Mouse (Mus musculus) mouse trophoblast stem cell (cell line): ENCODE measurements around the gene Pabpn1l.

ENCODE experiments used
- in situ Hi-C, 2 experiments: fragments of 300-500 bp; cut with MseI, MboI; formaldehyde crosslinking; loops; 2 replicates in 1 of 2; 3 replicates in 1 of 2; pipeline ENCODE4 v1.15.1; 2025

Gene Pabpn1l

DNA sequence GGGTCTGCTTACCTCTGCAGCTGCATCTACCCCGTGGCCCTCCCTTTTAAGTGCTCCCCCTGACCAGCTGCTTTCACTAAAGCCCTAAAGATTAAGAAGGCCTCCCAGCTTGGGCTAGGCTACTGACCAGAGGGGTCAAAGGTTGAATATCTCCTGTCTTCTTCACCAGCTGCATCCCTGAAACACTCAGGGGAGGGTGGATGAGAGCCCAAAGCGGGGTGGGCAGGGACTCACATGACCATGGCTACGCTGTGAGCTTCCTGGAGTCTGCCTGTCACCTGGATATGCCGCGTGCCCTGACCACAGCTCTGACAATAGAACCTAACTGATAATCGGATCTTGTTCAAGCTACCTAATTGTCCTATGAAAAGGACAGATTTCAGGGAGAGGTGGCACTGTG is at the start of gene Pabpn1l:
Gene Pabpn1l, minus strand, starts transcription at position 13 of the 400 bp plus-strand sequence.
- in situ Hi-C loops = no loop called here

DNA sequence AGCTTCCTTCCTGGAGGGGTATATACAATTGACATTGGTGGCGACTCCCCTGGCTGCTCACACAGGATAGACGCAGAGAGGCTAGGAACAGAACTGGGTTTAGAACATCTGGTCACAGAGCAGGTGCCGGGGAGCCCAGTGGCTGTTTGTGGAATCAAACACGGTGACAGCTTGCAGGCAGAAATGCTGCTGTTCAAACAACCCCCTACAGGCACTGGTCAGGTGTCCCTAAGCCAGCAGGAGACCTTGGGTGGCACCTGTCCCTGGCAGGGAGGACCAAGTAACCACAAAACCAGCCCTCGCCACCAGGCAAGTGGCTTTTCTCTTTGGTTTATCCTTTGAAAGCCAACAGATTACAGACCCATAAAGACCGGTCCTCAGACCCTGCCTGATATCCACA is 49.4 kb upstream of the Pabpn1l start:
- in situ Hi-C loops = no loop called here

DNA sequence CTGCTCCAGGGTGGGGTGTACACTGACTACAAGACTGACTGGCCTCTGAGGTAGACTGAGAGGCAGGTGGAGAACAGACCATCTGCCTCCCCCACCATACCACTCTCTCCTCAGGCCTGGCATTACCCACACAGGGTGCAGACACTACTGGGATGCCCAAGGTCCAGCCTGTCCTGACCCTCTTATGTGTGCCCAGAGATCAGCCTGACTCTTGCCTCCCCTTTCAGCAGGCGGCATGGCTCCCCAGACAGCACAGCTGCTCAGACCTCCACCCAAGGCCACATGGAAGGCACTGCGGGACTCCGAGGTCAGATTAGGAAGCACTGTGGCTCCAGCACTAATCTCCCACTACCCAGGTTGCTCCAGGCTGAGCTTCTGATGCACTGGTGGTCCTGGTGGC is 48.2 kb upstream of the Pabpn1l start:
- in situ Hi-C loops = no loop called here

DNA sequence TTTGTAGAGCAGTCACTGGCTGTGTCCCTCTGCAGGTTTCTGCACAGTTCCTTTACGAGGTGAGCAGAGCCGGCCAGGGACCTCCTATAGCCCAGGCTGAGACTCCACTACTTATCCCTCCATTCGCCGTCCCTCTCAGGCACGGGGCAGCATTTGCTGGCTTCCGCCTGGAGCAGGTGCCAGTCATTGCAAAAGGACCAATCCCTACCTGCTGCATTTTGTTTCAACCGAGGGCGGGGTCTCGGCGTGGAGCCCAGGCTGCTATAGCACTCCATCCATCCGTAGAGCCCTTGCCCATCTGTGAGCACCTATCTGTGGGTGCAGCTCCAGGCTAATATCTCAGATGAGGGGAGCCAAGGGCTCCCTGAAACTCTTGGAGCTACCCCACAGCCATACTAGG is 47.5 kb upstream of the Pabpn1l start:
- in situ Hi-C loops = no loop called here

DNA sequence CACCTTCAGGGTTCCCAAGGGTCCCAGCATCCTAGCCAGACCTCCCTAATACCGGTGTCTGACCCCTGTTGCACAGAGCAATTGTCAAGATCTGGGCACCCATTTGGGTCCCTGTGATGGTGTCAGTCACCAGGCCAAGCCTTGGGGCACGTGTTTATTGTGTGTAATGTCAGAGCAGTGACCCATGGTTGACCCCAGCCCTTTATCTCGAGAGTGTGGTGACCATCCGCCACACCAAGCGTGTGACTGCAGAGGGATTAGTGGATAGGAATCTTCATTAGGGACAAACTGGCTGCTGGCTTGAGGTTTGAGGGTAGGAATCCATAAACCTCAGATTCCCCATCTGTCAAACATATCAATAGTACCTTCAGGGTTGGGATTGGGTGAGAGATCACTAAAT is 46.8 kb upstream of the Pabpn1l start:
- in situ Hi-C loops = no loop called here

DNA sequence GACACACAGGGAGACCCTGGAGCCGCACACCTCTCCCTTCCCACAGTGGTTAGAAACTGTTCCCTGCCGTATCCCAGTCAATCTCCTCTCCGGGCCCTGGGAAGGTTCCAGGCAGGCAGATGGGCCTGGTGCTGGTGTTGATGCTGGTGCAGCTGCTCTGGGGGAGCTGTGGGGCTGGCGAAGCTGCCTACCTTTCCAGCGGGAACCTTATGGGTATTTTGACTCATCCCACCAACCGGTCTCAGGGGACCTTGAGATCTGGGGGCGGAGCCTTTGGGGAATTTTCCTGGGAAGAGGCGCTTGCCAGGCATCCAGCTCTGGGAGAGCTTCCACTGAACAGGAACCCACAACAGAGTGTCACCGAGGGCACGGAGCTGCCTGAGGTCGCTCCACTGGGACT is 45.3 kb upstream of the Pabpn1l start:
- in situ Hi-C loops = no loop called here

DNA sequence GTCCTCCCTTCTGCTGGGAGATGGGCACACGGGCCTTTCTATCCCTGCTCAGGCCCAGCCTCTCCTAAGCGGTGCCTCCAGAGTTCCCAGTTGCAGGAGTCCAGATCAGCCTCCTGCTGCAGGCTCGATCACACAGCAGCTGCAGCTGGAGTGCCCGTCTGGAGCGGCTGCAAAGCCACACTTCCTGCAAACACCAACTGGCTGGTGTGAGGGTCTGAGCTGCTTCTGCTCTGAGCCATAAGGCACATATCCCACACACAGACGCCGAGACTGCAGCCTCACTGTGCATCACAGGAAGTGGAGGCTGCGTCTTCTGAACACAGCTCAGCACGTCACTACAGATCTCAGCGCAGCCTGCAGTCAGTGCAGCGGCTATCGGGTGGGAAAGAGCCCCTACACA is 44.3 kb upstream of the Pabpn1l start:
- in situ Hi-C loops = no loop called here

DNA sequence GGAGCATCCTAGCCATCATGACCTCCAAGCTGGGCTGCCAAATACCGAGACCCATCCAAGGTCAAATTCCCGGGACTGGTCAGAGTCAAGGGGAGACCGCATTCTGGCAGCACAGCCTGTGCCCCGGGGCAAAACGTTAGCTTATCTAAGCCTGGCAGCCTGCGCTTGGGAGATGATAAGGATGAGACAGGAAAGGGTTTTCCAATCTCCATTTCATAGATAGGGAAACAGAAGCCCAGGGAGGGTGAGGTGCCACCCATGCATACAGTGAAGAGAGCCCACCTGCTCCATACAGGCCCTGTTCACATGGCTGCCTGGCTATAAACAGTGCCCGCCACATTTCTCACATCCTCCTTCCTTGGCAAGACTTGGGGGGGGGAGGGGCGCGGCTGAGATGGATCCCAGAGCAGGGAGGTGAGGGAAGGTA is 43.8 kb upstream of the Pabpn1l start:
- in situ Hi-C loops = no loop called here

DNA sequence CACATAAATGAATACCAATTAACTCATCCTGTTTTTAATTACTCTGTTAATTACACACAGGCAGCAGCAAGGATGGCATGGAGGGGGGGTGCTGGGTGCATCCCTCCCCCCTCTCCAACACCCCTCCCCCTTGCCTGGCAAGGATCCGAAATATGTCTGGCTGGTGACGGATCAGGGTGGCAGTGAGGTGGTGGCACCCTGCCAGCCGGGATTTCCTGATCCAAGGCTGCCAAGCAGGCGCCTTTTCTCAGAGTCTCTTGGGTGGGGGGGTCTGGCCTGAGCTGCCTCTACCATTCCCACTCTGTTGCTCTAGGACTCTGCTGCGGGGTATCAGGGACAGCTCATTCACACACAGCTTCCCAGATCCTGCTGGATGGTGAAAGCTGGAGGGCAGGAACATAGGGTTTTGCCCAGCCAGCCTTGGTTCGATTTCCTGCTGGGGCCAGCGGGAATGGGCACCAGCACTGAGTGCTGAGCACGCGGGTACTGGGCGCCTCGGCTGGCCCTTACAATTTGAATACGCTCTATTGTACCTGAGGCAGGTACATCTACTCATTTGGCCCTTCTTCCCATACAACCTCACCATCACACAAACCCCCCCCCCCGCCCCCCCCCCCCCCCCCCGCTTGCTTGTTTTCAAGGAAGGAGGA is 43.3 kb upstream of the Pabpn1l start:
- in situ Hi-C loops = no loop called here

DNA sequence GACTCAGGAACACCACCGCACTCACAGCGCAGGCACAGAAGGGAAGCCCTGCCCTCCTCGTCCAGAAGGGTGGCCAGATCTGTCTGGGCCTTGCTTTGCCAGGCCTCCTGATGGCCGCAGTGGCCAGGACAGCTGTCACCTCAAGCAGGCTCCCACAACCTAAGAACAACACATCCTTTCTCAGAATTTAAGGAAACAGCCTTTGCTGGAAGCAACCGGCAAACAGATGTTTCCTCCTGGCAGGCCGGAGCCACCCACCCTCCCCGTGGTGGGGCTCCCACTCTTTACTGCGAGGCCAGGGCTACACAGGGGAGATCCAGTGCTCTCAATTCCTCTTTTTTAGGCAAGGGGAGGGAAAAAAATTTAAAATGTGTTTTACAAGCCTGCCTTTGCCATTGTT is 42.7 kb upstream of the Pabpn1l start:
- in situ Hi-C loops = no loop called here

DNA sequence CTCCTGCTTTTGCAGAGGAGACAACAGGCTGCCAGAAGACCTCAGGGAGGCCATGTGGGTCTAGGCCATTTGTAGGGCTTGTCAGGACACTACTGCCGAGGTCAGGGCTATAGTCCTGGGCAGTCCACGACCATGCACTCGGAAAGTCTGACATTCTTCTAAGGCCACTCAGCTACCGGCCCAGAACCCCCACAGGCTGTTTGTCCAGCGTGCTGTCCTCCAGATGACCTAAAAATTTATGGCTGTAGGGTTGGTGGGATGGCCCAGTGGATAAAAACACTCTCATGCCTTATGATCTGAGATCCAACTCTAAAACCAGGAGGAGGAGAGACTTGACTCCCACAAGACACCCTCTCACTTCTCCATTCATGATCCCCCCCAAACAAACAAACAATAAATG is 41.1 kb upstream of the Pabpn1l start:
- in situ Hi-C loops = no loop called here

DNA sequence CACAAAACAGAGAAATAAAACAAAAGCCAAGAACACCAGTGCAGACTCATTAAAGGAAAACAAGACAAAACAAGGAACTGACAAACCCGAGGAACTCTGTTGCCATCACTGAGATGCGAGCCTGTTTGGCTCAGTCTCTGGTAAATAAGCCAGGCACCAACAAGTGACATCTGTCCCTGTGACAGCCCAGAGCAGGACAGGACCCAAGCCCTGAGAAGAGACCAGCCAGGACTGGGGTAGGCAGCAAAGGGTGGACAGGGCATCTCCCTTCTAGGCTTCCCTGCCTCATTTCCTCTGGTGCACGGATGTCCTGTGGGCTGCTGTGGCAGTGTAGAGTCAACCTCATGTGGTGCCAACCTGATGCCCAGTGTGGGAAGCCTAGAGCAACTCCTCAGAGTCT is 40.6 kb upstream of the Pabpn1l start:
- in situ Hi-C loops = no loop called here

DNA sequence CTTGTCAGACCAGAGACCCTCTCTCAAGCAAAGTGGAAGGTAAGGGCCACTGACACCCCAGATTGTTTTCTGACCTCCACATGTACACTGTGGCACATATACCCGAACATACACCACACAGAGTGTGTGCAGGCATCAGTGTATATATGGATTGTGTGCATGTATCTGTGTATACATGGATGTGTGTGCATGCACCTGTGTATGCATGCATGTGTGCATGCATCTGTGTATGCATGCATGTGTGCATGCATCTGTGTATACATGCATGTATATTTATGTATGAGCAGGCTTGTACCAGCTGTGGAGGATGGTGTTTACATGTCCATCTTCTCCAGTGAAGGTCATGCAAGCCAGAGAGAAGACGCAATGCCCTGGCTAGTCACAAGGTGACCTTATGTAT is 39.4 kb upstream of the Pabpn1l start:
- in situ Hi-C loops = no loop called here

DNA sequence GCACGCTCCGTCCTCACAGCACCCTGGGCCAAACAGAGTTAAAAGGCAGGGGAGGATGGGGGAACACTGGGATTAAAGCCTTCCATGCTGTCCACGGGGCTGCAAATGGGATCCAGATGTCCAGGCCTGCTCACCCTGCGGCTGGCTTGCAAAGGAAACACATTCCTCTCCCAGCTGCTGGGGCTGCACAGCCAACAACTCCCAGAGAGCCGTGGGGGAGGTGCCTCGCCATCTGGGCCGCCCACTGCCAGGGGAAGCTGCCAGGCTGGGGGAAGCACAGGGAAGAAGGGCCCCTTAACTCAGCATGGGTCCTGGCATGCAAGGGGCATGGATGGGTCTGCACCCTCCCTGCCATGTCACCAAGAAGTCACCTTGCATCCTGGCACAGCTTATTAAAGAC is 38.6 kb upstream of the Pabpn1l start:
- in situ Hi-C loops = no loop called here

DNA sequence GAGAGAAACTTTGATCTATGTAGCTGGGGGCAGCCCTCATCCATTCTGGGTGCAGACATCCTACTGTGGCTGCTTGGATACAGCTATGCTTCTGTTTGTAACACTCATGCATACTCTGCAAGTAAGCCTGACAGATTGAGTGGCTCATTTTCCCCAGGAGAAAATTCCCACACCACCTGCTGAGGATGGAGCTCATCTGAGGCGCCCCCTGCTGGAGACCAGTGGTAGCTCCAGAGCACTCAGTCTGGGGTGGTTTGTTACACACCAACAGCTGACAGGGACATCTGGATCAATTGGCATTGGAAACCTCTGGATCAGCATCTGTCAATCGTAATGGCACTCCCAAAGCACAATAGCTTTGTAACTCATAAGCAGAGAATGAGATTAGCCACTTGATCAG is 37.5 kb upstream of the Pabpn1l start:
- in situ Hi-C loops = no loop called here

DNA sequence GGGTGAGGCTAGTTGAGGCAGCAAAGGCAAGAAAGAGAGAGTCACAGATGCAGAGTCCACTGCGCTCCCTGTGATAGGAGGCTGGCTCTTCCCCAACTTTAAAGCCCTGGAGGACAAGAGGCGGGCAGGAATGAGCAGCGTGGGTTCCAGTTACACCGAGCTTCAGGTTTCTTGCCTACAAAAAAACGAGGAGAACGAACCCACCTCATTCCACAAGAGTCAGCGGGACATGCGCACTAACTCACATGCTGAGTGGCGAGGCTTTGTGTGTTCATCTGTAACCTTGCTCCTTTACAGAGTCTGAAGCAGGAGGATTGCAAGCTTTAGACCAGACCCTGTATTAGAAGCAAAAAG is 36.2 kb upstream of the Pabpn1l start:
- in situ Hi-C loops = no loop called here

DNA sequence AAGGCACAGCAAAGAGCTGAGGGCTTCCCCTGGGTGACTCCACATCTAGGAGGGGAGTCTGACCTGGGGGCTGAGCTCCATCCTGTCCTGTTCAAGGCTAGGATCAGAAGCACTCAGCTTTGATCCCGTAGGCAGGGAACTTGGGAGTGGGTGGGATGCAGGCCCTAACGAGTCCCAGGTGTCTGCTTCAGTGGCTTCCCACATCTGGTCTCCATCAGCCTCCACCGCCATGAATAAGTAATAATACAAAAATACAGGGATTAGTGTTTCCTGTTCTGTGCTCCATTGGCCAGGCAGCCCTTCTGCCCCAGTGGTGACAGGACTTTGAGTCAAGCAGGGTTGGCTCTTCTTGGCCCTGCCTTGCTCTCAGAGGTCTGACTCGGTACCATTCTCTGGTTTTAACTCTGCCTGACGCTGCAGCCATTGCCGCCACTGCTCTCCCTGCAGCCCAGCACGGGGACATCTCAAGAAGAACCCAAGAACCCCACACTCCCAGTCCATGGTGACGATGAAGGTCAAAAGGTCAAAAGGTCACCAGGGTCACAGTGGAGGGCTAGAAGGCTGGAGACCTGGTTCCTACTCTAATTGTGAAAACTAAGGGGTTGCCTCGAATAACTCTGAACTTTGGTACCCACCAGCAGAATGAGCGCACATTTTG is 35.7 kb upstream of the Pabpn1l start:
- in situ Hi-C loops = no loop called here

DNA sequence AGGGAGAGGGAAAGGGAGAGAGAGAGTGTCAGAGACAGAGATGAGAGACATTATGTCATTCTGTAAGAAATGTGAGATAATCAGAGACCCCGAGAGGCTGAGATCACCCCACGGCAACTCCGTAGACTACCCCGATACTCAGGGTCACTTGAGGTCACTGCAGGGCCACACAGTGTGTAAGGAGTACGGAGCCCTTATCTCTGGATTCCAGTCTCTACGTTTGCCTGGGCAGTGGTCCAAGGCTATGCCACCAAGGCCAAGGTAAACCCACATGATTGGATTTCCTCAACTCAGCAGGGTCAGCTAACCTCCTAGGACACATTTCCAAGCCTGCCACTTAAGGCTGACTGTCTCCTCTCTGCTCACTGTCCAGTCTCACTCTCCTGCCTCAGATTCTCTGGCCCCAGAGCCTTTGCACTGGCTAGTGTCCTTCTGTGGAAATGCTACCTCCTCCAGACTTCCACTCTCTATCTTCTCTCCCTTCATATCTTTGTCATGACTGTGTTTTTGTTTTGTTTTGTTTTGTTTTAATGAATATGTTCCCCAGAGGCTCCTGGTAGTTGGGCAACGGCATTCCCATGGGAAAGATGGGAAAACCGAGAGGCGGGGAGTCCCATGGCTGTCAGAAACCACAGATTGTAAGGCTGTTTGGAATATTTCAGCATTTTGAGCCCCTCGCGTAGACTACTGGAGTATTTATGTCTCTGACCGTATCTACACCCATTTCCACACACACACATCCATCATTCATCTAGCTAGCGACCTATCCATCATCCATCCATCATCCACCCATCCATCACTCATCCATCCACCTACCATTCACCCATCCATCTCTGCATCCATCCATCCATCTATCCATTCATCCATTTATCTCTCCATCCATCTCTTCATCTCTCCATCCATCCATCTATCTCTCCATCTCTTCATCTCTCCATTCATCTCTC is 33.8 kb upstream of the Pabpn1l start:
- in situ Hi-C loops = no loop called here

DNA sequence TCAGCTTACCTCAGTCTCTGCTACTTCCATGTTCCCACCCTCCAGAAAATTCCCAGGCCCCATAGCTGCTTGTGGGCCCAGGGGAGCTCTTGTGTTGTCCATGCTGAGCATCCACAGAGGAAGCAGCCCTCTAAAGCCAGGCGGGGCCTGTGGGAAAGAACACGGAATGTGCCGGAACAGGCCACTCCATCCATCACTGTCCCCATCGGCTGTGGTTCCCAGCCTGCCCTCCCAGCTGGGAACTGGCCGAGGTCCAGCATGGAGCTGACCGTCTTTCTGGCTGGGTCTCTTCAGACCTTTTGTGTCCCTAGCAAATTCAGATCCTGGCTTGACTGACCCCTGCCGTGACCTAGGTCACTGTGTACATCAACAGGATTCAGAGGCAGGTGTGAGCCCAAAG is 32.2 kb upstream of the Pabpn1l start:
- in situ Hi-C loops = no loop called here

DNA sequence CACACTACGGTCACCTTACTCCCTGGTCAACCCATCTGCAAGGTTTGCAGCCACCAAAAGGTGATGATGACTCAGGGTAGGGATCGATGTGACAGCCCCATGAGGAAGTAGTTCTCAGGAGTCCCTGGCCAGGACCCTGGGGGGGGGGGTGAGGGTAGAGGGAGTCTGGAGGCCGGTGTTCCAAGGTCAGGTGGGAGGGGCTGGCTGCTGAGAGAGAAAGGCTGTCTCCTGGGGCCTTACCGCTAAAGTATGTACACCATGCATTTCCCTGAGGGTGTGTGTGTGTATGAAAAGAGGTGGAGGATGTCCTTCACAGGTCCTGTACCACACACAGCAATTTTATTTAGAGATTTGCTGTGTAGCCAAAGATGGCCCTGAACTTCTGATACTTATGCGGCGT is 30.1 kb upstream of the Pabpn1l start:
- in situ Hi-C loops = no loop called here

DNA sequence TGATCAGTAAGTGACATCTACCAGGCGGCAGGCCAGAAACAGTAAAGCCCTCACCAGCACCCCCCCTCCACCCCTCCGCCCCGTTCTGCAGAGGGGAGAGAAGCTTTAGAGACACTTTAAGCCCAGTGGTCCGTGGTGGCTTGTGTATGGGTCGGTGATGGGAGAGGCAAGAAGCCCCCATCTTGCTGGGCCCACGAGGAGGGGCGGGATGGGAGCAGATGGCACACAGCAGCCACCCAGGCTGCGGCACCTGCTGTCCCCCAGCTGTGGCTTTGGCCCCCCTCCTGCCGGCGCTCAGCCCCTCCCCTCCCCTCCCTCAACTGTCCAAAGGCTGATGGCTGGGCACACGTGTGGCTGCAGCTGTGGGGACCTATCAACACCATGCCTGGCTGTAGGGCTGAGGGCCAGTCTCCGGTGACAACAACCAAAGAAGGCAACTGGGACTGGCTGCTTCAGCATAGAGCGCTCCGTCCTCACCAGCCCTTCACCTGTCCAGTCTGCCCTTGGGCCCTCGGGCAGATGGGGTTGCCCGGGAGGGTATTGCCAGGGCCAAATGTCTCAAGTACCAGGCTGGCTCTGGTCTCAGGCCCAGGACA is 28.9 kb upstream of the Pabpn1l start:
- in situ Hi-C loops = no loop called here

DNA sequence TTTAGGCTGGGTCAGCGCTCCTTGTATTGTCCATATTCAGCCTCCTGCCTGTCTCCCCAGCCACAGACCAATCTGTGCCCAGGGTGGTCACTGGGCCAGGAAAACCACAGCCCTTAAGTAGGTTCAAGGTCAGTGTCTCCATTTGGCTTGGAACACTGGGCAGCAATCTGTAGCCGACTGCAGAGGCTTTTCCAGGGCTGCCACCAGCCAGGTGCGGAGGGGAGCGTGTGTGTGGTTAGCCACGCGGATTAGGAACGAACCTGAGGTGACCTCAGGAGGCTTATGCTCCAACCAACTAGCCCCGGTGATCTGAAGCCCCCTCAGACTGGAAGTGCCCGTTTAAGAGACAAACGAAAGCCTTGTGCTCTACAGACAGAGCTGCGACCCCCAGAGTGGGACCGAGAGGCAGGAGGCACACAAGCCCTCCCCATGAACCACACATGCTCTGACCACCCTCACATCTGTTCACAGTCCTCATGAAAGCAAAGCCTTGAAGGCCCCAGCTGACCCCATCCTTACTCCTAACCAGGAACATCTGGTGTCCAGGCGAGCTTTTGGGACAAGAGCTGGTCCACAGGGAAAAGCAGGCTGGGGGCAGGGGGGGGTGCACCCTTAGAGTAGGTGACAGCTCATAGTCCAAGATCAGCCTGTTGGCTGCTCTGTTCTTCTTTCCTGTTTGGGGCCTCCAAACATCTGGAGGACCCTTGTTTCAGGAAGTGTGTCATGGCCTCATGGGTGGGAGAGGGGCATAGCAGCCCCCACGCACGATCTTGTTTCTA is 25.8 kb upstream of the Pabpn1l start:
- in situ Hi-C loops = no loop called here
